Mouse (Mus musculus) stomach, postnatal 0 days (tissue): ENCODE measurements at regions not wholly inside any gene's neighbourhood (a gene's known extent, or its start where the extent isn't known, plus 50 kb on each side); places are given as distances from the start of the nearest gene placed in this dataset.

Source experiments
- ATAC-seq: fragments of 200-750 bp; cut with Nextera tagmentation; 2 replicates; pipeline ENCODE4 v1.8.0; 2017; ENCODE audit not compliant: low FRiP score, low TSS enrichment
- DNase-seq: peaks from one replicate; pipeline ENCODE4 v3.0.0-alpha.2; 2016; ENCODE audit warnings: low spot score
- H3K27ac ChIP-seq: fragments of 300-500 bp; sonication (generic); replicated peaks from 2 replicates; pipeline ENCODE4 v1.5.1; 2014; ENCODE audit warnings: mild to moderate bottlenecking, control low read depth
- H3K27me3 ChIP-seq: fragments of 300-500 bp; sonication (generic); 2 replicates; pipeline ENCODE4 v1.6.1; 2014; ENCODE audit warnings: low read length; ENCODE audit not compliant: control insufficient read depth, insufficient read depth
- H3K36me3 ChIP-seq: fragments of 300-500 bp; sonication (generic); 2 replicates; pipeline ENCODE4 v1.6.1; 2014; ENCODE audit warnings: low read length, mixed read lengths; ENCODE audit not compliant: control insufficient read depth, insufficient read depth
- H3K4me1 ChIP-seq: fragments of 300-500 bp; sonication (generic); replicated peaks from 2 replicates; pipeline ENCODE4 v1.6.1; 2014; ENCODE audit warnings: antibody characterized with exemption; ENCODE audit not compliant: control insufficient read depth, insufficient read depth
- H3K4me2 ChIP-seq: fragments of 300-500 bp; sonication (generic); replicated peaks from 2 replicates; pipeline ENCODE4 v1.6.1; 2014; ENCODE audit warnings: low read depth, mild to moderate bottlenecking, control low read depth, moderate library complexity
- H3K4me3 ChIP-seq: fragments of 300-500 bp; sonication (generic); 2 replicates; pipeline ENCODE4 v1.5.1; 2014; ENCODE audit warnings: low read depth, low read length, control low read depth
- H3K9ac ChIP-seq: fragments of 300-500 bp; sonication (generic); 2 replicates; pipeline ENCODE4 v1.6.1; 2014; ENCODE audit warnings: mild to moderate bottlenecking, low read length, control low read depth, mixed read lengths
- H3K9me3 ChIP-seq: fragments of 300-500 bp; sonication (generic); 2 replicates; pipeline ENCODE4 v1.6.1; 2016; ENCODE audit warnings: low read length; ENCODE audit not compliant: control insufficient read depth
- CTCF ChIP-seq: IDR thresholded peaks from 2 replicates; pipeline ENCODE4 v1.5.1; 2016; ENCODE audit warnings: antibody characterized with exemption, low read depth, mild to moderate bottlenecking, moderate library complexity
- EP300 ChIP-seq: optimal IDR thresholded peaks from 2 replicates; pipeline ENCODE3; 2016; ENCODE audit warnings: antibody characterized with exemption
- WGBS: fragments of 180-500 bp; shearing (Covaris S2); extraction: QIAGEN DNeasy Blood & Tissue Kit; methylation state at CpG from one replicate; pipeline ENCODE4 v1.1.7; 2014; 5-methylcytosine and 5-hydroxymethylcytosine counted together

DNA sequence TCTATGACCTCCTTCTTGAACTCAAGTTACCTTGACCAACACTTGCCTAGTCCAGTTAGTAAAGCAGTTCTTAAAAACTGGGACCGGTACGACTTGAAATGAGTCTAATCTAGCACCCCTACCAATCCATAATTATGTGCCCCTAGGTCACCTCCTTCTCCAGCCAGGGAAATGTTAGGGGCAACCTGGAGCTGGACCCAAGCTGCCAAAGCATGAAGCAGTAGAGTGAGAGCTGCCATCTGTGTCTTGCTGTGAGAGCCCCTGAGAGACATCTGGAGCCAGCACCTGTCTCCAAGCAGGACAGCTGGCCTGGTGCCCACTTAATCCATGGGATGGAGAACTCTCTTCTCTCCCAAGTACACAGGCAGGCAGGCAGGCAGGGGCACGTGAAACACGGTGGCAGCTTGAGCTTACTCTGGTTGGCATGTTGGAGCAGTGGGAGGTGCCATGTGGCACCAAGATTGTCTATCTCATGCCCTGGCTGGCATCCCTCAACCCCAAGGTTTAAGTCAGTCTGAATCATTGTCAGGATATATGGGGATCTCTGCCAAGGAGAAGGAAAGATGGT, 1473.8 kb upstream of the Gm6569 start:
- no peak overlapping the region for H3K4me3 ChIP-seq
- ATAC-seq (no peak), DNase-seq (no peak)
- H3K4me2 ChIP-seq = no peak overlapping the region
- H3K9me3 ChIP-seq = no peaks in the 10 kb centered on the region
- TF ChIP-seq EP300 = no peak
- TF ChIP-seq CTCF = no peak
- no peak overlapping the region for H3K27ac ChIP-seq
- H3K4me1 ChIP-seq = no peaks in the 10 kb centered on the region
- no peaks in the 10 kb centered on the region for H3K36me3 ChIP-seq
- no peaks in the 10 kb centered on the region for H3K27me3 ChIP-seq
- no peak overlapping the region for H3K9ac ChIP-seq
- WGBS = 89% methylated on average over 4 of the region's 4 CpGs

DNA sequence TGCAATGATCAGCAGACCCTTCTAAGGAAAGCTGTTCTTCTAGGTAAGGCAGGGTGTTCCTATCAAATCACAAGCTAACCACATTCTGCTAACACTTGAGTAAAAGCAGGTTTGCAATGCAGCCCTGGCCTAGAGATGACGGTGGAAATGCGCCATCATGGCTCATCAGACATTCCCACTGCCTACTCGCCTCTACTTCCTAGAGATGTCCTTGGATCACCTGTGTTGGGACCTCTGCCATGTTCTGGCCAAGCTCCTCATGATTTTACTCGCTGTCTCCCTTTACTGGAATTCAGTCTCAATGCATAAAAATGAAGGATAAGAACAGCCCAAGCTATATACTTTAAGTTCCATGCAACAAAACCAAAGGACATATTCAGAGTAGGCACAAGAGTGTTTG, 1461.3 kb upstream of the Gm6569 start:
- no peak overlapping the region for H3K27ac ChIP-seq
- no peak for DNase-seq
- TF ChIP-seq EP300 = no peak
- TF ChIP-seq CTCF = no peak
- no peaks in the 10 kb centered on the region for H3K36me3 ChIP-seq
- no peak overlapping the region for H3K4me3 ChIP-seq
- H3K27me3 ChIP-seq = no peaks in the 10 kb centered on the region
- no peak for ATAC-seq
- no peak overlapping the region for H3K9ac ChIP-seq
- H3K9me3 ChIP-seq = no peaks in the 10 kb centered on the region
- H3K4me1 ChIP-seq = no peaks in the 10 kb centered on the region
- WGBS = 93% methylated on average over 4 of the region's 4 CpGs
- no peak overlapping the region for H3K4me2 ChIP-seq

DNA sequence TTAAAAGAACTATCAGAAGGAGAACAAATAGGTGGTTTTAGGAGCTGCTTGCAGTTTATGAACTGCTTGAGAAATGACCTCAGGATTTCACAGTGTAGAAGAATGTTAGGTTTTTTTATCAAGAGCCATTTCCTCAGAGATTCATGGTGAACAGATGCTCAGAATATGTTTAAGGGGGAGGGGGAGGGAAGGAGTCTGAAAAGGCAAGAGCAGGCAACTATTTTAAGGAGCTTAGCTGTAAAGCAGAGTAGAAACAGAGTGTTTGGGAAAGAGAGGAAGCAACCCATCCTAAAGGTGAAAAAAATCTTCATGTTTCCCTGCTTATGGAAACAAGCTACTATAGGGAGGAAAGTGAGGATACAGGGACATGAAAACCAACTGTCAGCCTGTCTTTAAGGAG, 1457.2 kb upstream of the Gm6569 start:
- no peak for DNase-seq
- H3K4me2 ChIP-seq = no peak overlapping the region
- H3K4me3 ChIP-seq = no peak overlapping the region
- TF ChIP-seq CTCF (no peak), EP300 (no peak)
- no peak for ATAC-seq
- H3K9ac ChIP-seq = no peak overlapping the region
- H3K27ac ChIP-seq = no peak overlapping the region
- H3K36me3 ChIP-seq = no peaks in the 10 kb centered on the region
- no peaks in the 10 kb centered on the region for H3K27me3 ChIP-seq
- H3K4me1 ChIP-seq = no peaks in the 10 kb centered on the region
- no peaks in the 10 kb centered on the region for H3K9me3 ChIP-seq

DNA sequence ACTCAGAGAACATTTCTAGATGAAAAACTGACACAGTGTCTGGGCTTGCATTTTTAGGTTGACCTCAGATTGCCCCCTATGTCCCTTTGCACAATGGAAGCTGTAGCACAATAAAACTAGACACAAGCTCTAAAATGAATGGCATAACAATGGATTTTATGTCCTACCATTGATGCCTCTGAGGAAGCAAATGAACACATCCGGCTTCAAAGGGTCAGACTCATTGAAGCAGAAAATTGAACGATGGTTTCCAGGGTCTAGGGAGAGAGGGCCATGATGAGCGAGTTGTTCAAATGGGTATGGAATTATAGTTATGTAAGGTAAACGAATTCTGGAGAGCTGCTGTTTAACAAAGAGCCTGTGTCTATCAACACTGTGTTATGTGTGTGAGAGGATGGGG, 1455.1 kb upstream of the Gm6569 start:
- no peak for TF ChIP-seq CTCF
- no peak for TF ChIP-seq EP300
- Histone ChIP-seq H3K27ac (no peak overlapping the region), H3K36me3 (no peaks in the 10 kb centered on the region), H3K9me3 (no peaks in the 10 kb centered on the region), H3K4me3 (no peak overlapping the region), H3K4me1 (no peaks in the 10 kb centered on the region), H3K27me3 (no peaks in the 10 kb centered on the region), H3K4me2 (no peak overlapping the region), H3K9ac (no peak overlapping the region)
- ATAC-seq (no peak), DNase-seq (no peak)
- 69% methylated on average over 4 of the region's 4 CpGs for WGBS

DNA sequence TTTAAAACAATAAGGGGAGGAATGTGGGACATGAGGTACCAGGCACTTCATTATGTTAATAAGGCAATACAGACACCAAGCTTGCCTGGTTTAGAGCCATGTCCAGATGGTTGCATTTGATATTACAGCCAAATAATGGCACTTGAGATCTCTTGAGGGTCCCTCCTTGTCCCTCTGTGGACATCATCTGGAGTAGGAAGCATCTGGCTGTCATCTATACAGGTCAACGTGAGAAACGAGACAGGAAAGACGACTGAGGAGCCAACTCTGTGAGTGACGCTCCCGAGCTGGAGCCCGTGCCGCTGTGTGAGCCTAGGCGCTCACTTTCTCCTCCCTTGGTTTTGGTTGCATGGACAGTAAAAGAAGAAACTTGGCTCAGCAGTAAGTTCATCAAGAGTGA, 1453.2 kb upstream of the Gm6569 start:
- DNase-seq (no peak), ATAC-seq (no peak)
- Histone ChIP-seq H3K9me3 (no peaks in the 10 kb centered on the region), H3K36me3 (no peaks in the 10 kb centered on the region), H3K4me2 (no peak overlapping the region), H3K27ac (no peak overlapping the region), H3K9ac (no peak overlapping the region), H3K27me3 (no peaks in the 10 kb centered on the region), H3K4me3 (no peak overlapping the region), H3K4me1 (no peaks in the 10 kb centered on the region)
- TF ChIP-seq CTCF = no peak
- TF ChIP-seq EP300 = no peak
- 79% methylated on average over 8 of the region's 8 CpGs for WGBS

DNA sequence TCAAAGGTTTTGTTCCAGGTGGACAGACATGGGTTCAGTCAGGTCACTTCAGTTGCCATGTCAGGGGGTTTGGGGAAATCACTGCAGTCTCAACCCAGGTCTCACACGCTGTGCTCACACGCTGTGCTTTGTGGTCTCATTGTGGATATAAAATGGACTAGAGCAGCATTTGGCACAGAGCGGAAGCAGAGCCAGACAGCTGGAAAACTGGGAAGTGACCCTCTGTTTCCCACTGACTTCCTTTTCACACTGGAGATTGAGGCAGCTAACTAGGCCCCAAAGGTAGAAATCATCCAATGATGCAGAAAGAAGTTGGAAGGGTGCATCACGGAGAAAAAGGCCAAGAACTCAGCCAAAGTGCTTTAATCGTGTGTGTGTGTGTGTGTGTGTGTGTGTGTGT, 1452.6 kb upstream of the Gm6569 start:
- H3K9ac ChIP-seq = no peak overlapping the region
- no peaks in the 10 kb centered on the region for H3K27me3 ChIP-seq
- H3K4me2 ChIP-seq = no peak overlapping the region
- 85% methylated on average over 5 of the region's 5 CpGs for WGBS
- ATAC-seq = no peak
- H3K27ac ChIP-seq = no peak overlapping the region
- no peaks in the 10 kb centered on the region for H3K9me3 ChIP-seq
- no peaks in the 10 kb centered on the region for H3K36me3 ChIP-seq
- no peak overlapping the region for H3K4me3 ChIP-seq
- no peaks in the 10 kb centered on the region for H3K4me1 ChIP-seq
- no peak for TF ChIP-seq CTCF
- TF ChIP-seq EP300 = no peak
- DNase-seq = no peak
